Mouse (Mus musculus): ENCODE measurements around the gene Slc7a1.
A peak's percentile ranks its signal among the peaks of the same experiment; 100 is the strongest.
"Not testable (repeated sequence)": the region's sequence is repeated elsewhere in the genome, so short reads cannot be mapped to it uniquely, and the experiment has no call there.

Gene Slc7a1

GRCm38 (mm10) chr5:148363441-148364113, 36.1 kb downstream of the Slc7a1 start:
- DNase-seq: no peak

GRCm38 (mm10) chr5:148362296-148362695, 37.4 kb downstream of the Slc7a1 start:
- DNase-seq: no peak

GRCm38 (mm10) chr5:148361759-148362010, 38.0 kb downstream of the Slc7a1 start:
- peak; percentile 14 for DNase-seq

GRCm38 (mm10) chr5:148360922-148361758, 38.6 kb downstream of the Slc7a1 start:
- peak; percentile 53 for DNase-seq

- no peak for DNase-seq
Measured at GRCm38 (mm10) chr5:148359131-148359530, 40.6 kb downstream of the Slc7a1 start.

- DNase-seq: no peak
Measured at GRCm38 (mm10) chr5:148357168-148357567, 42.5 kb downstream of the Slc7a1 start.

- no peak for DNase-seq
Measured at GRCm38 (mm10) chr5:148355822-148356221, 43.9 kb downstream of the Slc7a1 start.

- no peak for DNase-seq
Measured at GRCm38 (mm10) chr5:148354536-148354935, 45.2 kb downstream of the Slc7a1 start.

- peak; percentile 15 for DNase-seq
Measured at GRCm38 (mm10) chr5:148353429-148353828, 46.3 kb downstream of the Slc7a1 start.

- DNase-seq: peak; percentile 27
Measured at GRCm38 (mm10) chr5:148349327-148350011, 50.2 kb downstream of the Slc7a1 start.

GRCm38 (mm10) chr5:148348153-148348552, 51.6 kb downstream of the Slc7a1 start:
- DNase-seq: no peak

GRCm38 (mm10) chr5:148346543-148346942, 53.2 kb downstream of the Slc7a1 start:
- DNase-seq: no peak

- no peak for DNase-seq
Measured at GRCm38 (mm10) chr5:148344374-148344773, 55.3 kb downstream of the Slc7a1 start.

- DNase-seq: peak; percentile 62
Measured at GRCm38 (mm10) chr5:148342061-148342741, 57.5 kb downstream of the Slc7a1 start.

GRCm38 (mm10) chr5:148339126-148339525, 60.6 kb downstream of the Slc7a1 start:
- no peak for DNase-seq

- peak; percentile 84 for DNase-seq
Measured at GRCm38 (mm10) chr5:148332622-148332974, 67.1 kb downstream of the Slc7a1 start.

GRCm38 (mm10) chr5:148331926-148332621, 67.6 kb downstream of the Slc7a1 start:
- no peak for DNase-seq

GRCm38 (mm10) chr5:148331229-148331776, 68.4 kb downstream of the Slc7a1 start:
- no peak for DNase-seq

GRCm38 (mm10) chr5:148328982-148329381, 70.7 kb downstream of the Slc7a1 start:
- no peak for DNase-seq

- DNase-seq: not testable (repeated sequence)
Measured at GRCm38 (mm10) chr5:148326295-148326694, 73.4 kb downstream of the Slc7a1 start.

GRCm38 (mm10) chr5:148325317-148325885, 74.3 kb downstream of the Slc7a1 start:
- DNase-seq: peak; percentile 43

GRCm38 (mm10) chr5:148314931-148315330, 84.8 kb downstream of the Slc7a1 start:
- DNase-seq: no peak

Data from kidney, postnatal 14 days (tissue).